Mouse (Mus musculus): ENCODE data around the gene Mdga2. TPM values are rescaled to one million over a fixed set of nuclear protein-coding genes. Genes with fewer than 3 reads are reported as not detected.
A peak's percentile ranks its signal among the peaks of the same experiment; 100 is the strongest.

The Mdga2 gene
- polyA plus RNA-seq, 1 experiment from 2014 or later = 4.7 TPM

GRCm38 (mm10) chr12:66556846-66557245 is 665.5 kb downstream of the Mdga2 start:
- Histone ChIP-seq H3K4me2 (ENCODE audit: low read depth, low read length, severe bottlenecking) (no peak overlapping the region), H3K4me1 (replicated peaks; ENCODE audit: control insufficient read depth, insufficient read depth, low read length) (no peaks in the 10 kb centered on the region), H3K9me3 (ENCODE audit: control insufficient read depth, low read length) (no peaks in the 10 kb centered on the region), H3K4me3 (ENCODE audit: low read depth, low read length) (no peak overlapping the region), H3K9ac (ENCODE audit: low read length) (no peak overlapping the region), H3K27ac (ENCODE audit: low read depth, low read length) (no peak overlapping the region), H3K36me3 (ENCODE audit: control insufficient read depth, insufficient read depth, low read length) (no peaks in the 10 kb centered on the region), H3K27me3 (ENCODE audit: control insufficient read depth, insufficient read depth, low read length) (no peaks in the 10 kb centered on the region)
- 65% methylated on average over 3 of the region's 3 CpGs for WGBS
- DNase-seq (ENCODE audit: low spot score) = no peak
- ATAC-seq (replicated peaks; ENCODE audit: low FRiP score) = no peak

GRCm38 (mm10) chr12:66556178-66556820 is 666.0 kb downstream of the Mdga2 start:
- Histone ChIP-seq H3K4me2 (ENCODE audit: low read depth, low read length, severe bottlenecking) (no peak overlapping the region), H3K36me3 (ENCODE audit: control insufficient read depth, insufficient read depth, low read length) (no peaks in the 10 kb centered on the region), H3K4me3 (ENCODE audit: low read depth, low read length) (no peak overlapping the region), H3K9ac (ENCODE audit: low read length) (no peak overlapping the region), H3K4me1 (replicated peaks; ENCODE audit: control insufficient read depth, insufficient read depth, low read length) (no peaks in the 10 kb centered on the region), H3K9me3 (ENCODE audit: control insufficient read depth, low read length) (no peaks in the 10 kb centered on the region), H3K27me3 (ENCODE audit: control insufficient read depth, insufficient read depth, low read length) (no peaks in the 10 kb centered on the region), H3K27ac (ENCODE audit: low read depth, low read length) (no peak overlapping the region)
- WGBS = 65% methylated on average over 2 of the region's 2 CpGs
- ATAC-seq (replicated peaks; ENCODE audit: low FRiP score) (no peak), DNase-seq (ENCODE audit: low spot score) (no peak)

DNA sequence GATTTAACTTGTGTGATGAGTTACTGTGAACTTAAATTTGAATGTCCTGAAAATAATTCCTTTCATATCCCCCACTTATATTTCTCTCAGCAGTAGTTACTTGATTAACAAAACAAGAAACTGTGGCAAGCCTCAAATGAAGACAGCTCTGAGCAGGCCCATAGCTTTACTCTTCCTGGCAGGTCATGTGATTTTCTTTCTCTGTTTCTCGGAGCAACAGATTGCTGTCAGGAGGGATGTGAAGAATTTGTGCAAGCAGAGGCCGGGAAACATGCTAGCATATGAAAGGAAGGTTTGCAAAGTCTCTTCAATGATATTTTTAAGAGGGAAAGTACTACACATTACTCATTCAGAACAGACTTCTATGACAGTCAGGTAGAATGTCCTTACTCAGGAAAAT is 697.4 kb downstream of the Mdga2 start:
- Histone ChIP-seq H3K4me3 (ENCODE audit: low read depth, low read length) (no peak overlapping the region), H3K36me3 (ENCODE audit: control insufficient read depth, insufficient read depth, low read length) (no peaks in the 10 kb centered on the region), H3K27ac (ENCODE audit: low read depth, low read length) (no peak overlapping the region), H3K4me2 (ENCODE audit: low read depth, low read length, severe bottlenecking) (no peak overlapping the region), H3K9me3 (ENCODE audit: control insufficient read depth, low read length) (no peaks in the 10 kb centered on the region), H3K9ac (ENCODE audit: low read length) (no peak overlapping the region), H3K27me3 (ENCODE audit: control insufficient read depth, insufficient read depth, low read length) (no peaks in the 10 kb centered on the region), H3K4me1 (replicated peaks; ENCODE audit: control insufficient read depth, insufficient read depth, low read length) (no peaks in the 10 kb centered on the region)
- WGBS = 38% methylated on average over 2 of the region's 2 CpGs
- DNase-seq (ENCODE audit: low spot score) (no peak), ATAC-seq (replicated peaks; ENCODE audit: low FRiP score) (no peak)

GRCm38 (mm10) chr12:66499258-66499657 is 723.1 kb downstream of the Mdga2 start:
- H3K27me3 ChIP-seq (ENCODE audit: control insufficient read depth, insufficient read depth, low read length) = no peaks in the 10 kb centered on the region
- no peaks in the 10 kb centered on the region for H3K4me1 ChIP-seq (replicated peaks; ENCODE audit: control insufficient read depth, insufficient read depth, low read length)
- H3K4me3 ChIP-seq (ENCODE audit: low read depth, low read length) = no peak overlapping the region
- WGBS = 81% methylated on average over 4 of the region's 4 CpGs
- H3K9me3 ChIP-seq (ENCODE audit: control insufficient read depth, low read length) = no peaks in the 10 kb centered on the region
- ATAC-seq (replicated peaks; ENCODE audit: low FRiP score) (no peak), DNase-seq (ENCODE audit: low spot score) (no peak)
- H3K36me3 ChIP-seq (ENCODE audit: control insufficient read depth, insufficient read depth, low read length) = no peaks in the 10 kb centered on the region
- no peak overlapping the region for H3K27ac ChIP-seq (ENCODE audit: low read depth, low read length)
- no peak overlapping the region for H3K4me2 ChIP-seq (ENCODE audit: low read depth, low read length, severe bottlenecking)
- H3K9ac ChIP-seq (ENCODE audit: low read length) = no peak overlapping the region

DNA sequence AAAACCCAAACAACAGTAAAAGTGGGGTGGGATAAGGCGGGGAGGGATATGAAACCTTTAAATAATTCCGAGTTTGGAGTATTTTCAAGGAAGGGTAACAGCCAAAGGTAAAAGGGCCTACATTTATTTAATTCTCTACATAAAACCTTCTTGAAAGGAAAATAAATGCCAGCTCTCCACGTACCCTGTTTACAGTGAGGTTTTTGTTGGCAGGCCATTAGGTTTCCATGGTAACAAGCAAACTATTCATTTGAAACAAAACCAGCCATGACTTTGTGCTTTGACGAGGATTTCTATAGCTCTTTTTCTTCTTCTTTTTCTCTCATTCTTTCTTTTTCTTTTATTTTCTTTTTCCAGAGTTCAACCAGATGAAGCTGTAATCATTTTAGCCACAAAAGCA is 751.5 kb downstream of the Mdga2 start:
- WGBS = 32% methylated on average over 4 of the region's 4 CpGs
- H3K27ac ChIP-seq (ENCODE audit: low read depth, low read length) = peak overlapping the region; percentile 43; the same call in 1 of the 2 replicates
- no peaks in the 10 kb centered on the region for H3K27me3 ChIP-seq (ENCODE audit: control insufficient read depth, insufficient read depth, low read length)
- no peak for DNase-seq (ENCODE audit: low spot score)
- no peaks in the 10 kb centered on the region for H3K9me3 ChIP-seq (ENCODE audit: control insufficient read depth, low read length)
- H3K36me3 ChIP-seq (ENCODE audit: control insufficient read depth, insufficient read depth, low read length) = no peaks in the 10 kb centered on the region
- ATAC-seq (replicated peaks; ENCODE audit: low FRiP score) = peak; percentile 83
- H3K9ac ChIP-seq (ENCODE audit: low read length) = no peak overlapping the region
- H3K4me1 ChIP-seq (replicated peaks; ENCODE audit: control insufficient read depth, insufficient read depth, low read length) = peaks cover 3% of the 10 kb centered on the region; the same call in 1 of the 2 replicates
- H3K4me3 ChIP-seq (ENCODE audit: low read depth, low read length) = no peak overlapping the region
- H3K4me2 ChIP-seq (ENCODE audit: low read depth, low read length, severe bottlenecking) = 0 out of 2 replicates have a peak overlapping the region, but pooled peaks have one; percentile 6

DNA sequence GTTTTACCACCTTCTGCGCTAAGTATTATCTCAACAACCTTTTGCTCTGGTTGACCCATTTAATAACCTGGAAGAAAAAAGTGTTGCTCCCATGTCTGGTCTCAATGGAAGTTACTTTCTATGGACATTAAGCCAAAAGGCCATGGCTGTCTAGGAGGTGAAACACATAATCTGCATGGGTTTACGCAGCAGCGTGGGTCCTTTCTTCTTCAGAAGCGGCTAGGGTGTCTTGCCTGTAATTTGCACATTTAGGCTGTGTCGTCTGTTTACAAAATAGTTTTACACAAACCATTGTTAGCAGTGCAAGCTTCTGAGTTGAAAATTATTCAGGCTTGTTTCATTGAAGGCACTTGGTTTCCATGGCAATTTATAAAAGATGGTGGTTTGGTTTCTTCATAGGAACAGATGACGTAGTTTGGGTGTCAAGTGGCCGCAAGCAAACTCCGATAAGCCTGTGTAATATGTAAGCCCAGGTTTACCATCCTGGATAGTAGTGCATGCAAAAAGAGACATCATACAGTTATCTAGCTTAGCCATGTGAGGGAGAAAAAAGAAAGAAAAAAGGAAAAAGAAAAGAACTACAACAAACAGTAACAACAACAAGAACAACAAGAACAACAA is 752.0 kb downstream of the Mdga2 start:
- 45% methylated on average over 8 of the region's 8 CpGs for WGBS
- Histone ChIP-seq H3K9me3 (ENCODE audit: control insufficient read depth, low read length) (no peaks in the 10 kb centered on the region), H3K9ac (ENCODE audit: low read length) (no peak overlapping the region), H3K27me3 (ENCODE audit: control insufficient read depth, insufficient read depth, low read length) (no peaks in the 10 kb centered on the region), H3K4me3 (ENCODE audit: low read depth, low read length) (no peak overlapping the region), H3K4me2 (ENCODE audit: low read depth, low read length, severe bottlenecking) (0 out of 2 replicates have a peak overlapping the region, but pooled peaks have one; percentile 6), H3K36me3 (ENCODE audit: control insufficient read depth, insufficient read depth, low read length) (no peaks in the 10 kb centered on the region), H3K27ac (ENCODE audit: low read depth, low read length) (peak overlapping the region; percentile 43; the same call in 1 of the 2 replicates), H3K4me1 (replicated peaks; ENCODE audit: control insufficient read depth, insufficient read depth, low read length) (peaks cover 3% of the 10 kb centered on the region; the same call in 1 of the 2 replicates)
- ATAC-seq (replicated peaks; ENCODE audit: low FRiP score) (peak; percentile 83), DNase-seq (ENCODE audit: low spot score) (no peak)

DNA sequence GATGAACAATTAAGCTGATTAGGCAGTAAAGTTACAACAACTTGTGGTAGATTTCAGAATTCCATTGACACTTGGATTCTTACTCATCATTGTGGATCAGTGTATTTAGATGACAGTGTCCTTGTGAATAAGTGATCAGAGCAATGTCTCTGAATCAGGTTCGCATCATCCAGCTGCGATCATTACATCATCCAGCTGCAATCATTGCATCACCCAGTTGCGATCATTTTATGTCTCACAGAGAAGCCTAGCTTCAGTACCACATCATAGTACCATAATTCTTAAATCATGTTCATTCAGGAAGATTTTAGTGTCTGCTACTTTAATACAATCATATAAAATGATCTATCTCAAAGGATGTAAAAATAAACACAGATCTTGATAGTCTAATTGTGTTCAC is 756.8 kb downstream of the Mdga2 start:
- no peaks in the 10 kb centered on the region for H3K36me3 ChIP-seq (ENCODE audit: control insufficient read depth, insufficient read depth, low read length)
- ATAC-seq (replicated peaks; ENCODE audit: low FRiP score) (no peak), DNase-seq (ENCODE audit: low spot score) (no peak)
- H3K4me2 ChIP-seq (ENCODE audit: low read depth, low read length, severe bottlenecking) = no peak overlapping the region
- no peak overlapping the region for H3K9ac ChIP-seq (ENCODE audit: low read length)
- WGBS = 95% methylated on average over 3 of the region's 3 CpGs
- H3K27ac ChIP-seq (ENCODE audit: low read depth, low read length) = no peak overlapping the region
- H3K9me3 ChIP-seq (ENCODE audit: control insufficient read depth, low read length) = no peaks in the 10 kb centered on the region
- no peak overlapping the region for H3K4me3 ChIP-seq (ENCODE audit: low read depth, low read length)
- H3K4me1 ChIP-seq (replicated peaks; ENCODE audit: control insufficient read depth, insufficient read depth, low read length) = peaks cover 3% of the 10 kb centered on the region; the same call in 1 of the 2 replicates
- no peaks in the 10 kb centered on the region for H3K27me3 ChIP-seq (ENCODE audit: control insufficient read depth, insufficient read depth, low read length)

DNA sequence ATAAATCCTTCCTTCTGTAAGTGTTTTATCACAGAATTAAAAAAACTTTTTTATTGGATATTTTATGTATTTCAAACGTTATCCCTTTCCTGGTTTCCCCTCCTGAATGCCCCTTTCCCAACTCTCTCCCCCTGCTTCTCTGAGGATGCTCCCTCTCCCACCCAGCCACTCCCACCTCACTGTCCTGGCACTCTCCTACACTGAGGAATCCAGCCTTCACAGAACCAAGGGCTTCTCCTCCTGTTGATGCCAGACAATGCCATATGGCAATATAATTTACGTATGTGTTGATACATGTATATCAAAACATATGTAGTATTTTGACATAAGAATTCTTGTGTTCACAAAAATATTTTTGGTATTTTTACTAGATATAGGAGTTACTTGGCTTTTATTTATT is 779.0 kb downstream of the Mdga2 start:
- no peak overlapping the region for H3K9ac ChIP-seq (ENCODE audit: low read length)
- no peak overlapping the region for H3K4me3 ChIP-seq (ENCODE audit: low read depth, low read length)
- no peak overlapping the region for H3K4me2 ChIP-seq (ENCODE audit: low read depth, low read length, severe bottlenecking)
- no peaks in the 10 kb centered on the region for H3K9me3 ChIP-seq (ENCODE audit: control insufficient read depth, low read length)
- ATAC-seq (replicated peaks; ENCODE audit: low FRiP score) (0 out of 2 replicates have a peak, but pooled peaks have one; percentile 33), DNase-seq (ENCODE audit: low spot score) (no peak)
- H3K36me3 ChIP-seq (ENCODE audit: control insufficient read depth, insufficient read depth, low read length) = no peaks in the 10 kb centered on the region
- 77% methylated on average over 2 of the region's 2 CpGs for WGBS
- no peak overlapping the region for H3K27ac ChIP-seq (ENCODE audit: low read depth, low read length)
- no peaks in the 10 kb centered on the region for H3K4me1 ChIP-seq (replicated peaks; ENCODE audit: control insufficient read depth, insufficient read depth, low read length)
- no peaks in the 10 kb centered on the region for H3K27me3 ChIP-seq (ENCODE audit: control insufficient read depth, insufficient read depth, low read length)

Measured in forebrain, embryonic 11.5 days (tissue).